Mouse (Mus musculus) stomach, embryonic 14.5 days (tissue): ENCODE results near the gene Gm15155. TPM values are rescaled to one million over a fixed set of nuclear protein-coding genes. Genes with fewer than 3 reads are reported as not detected.
A peak's percentile ranks its signal among the peaks of the same experiment; 100 is the strongest.
"Not testable (repeated sequence)": the region's sequence is repeated elsewhere in the genome, so short reads cannot be mapped to it uniquely, and the experiment has no call there.

Source experiments
- ATAC-seq: fragments of 200-750 bp; cut with Nextera tagmentation; 2 replicates; pipeline ENCODE4 v1.8.0; 2017; ENCODE audit warnings: low read depth, moderate TSS enrichment; ENCODE audit not compliant: insufficient number of reproducible peaks, insufficient read depth, low FRiP score
- H3K27ac ChIP-seq: fragments of 300-500 bp; sonication (generic); 2 replicates; pipeline ENCODE4 v1.5.1; 2014; ENCODE audit warnings: mild to moderate bottlenecking, low read length, moderate library complexity, mixed read lengths
- H3K27me3 ChIP-seq: fragments of 300-500 bp; sonication (generic); 2 replicates; pipeline ENCODE4 v1.6.1; 2014; ENCODE audit warnings: low read length, control low read depth, mixed read lengths; ENCODE audit not compliant: control insufficient read depth, insufficient read depth
- H3K36me3 ChIP-seq: fragments of 300-500 bp; sonication (generic); 2 replicates; pipeline ENCODE4 v1.6.1; 2014; ENCODE audit warnings: mild to moderate bottlenecking, control low read depth, low read length, moderate library complexity, mixed read lengths; ENCODE audit not compliant: control insufficient read depth, insufficient read depth
- H3K4me1 ChIP-seq: fragments of 300-500 bp; sonication (generic); 2 replicates; pipeline ENCODE4 v1.6.1; 2014; ENCODE audit warnings: low read length, control low read depth, mixed read lengths; ENCODE audit not compliant: control insufficient read depth, insufficient read depth
- H3K4me2 ChIP-seq: fragments of 300-500 bp; sonication (generic); replicated peaks from 2 replicates; pipeline ENCODE4 v1.6.1; 2014; ENCODE audit warnings: low read depth, low read length, control low read depth
- H3K4me3 ChIP-seq: fragments of 300-500 bp; sonication (generic); 2 replicates; pipeline ENCODE4 v1.5.1; 2014; ENCODE audit warnings: low read depth, low read length, control low read depth
- H3K9ac ChIP-seq: fragments of 300-500 bp; sonication (generic); replicated peaks from 2 replicates; pipeline ENCODE4 v1.6.1; 2014; ENCODE audit warnings: low read depth, mild to moderate bottlenecking, control low read depth, low read length, moderate library complexity, mixed read lengths
- H3K9me3 ChIP-seq: fragments of 300-500 bp; sonication (generic); 2 replicates; pipeline ENCODE4 v1.6.1; 2016; ENCODE audit warnings: low read depth, low read length, control low read depth; ENCODE audit not compliant: control insufficient read depth
- WGBS: fragments of 180-500 bp; shearing (Covaris S2); extraction: QIAGEN DNeasy Blood & Tissue Kit; methylation state at CpG from one replicate; pipeline ENCODE4 v1.1.7; 2014; 5-methylcytosine and 5-hydroxymethylcytosine counted together
- polyA plus RNA-seq: library from polyadenylated mRNA; unstranded; fragments of >200 nt; fragmentation: Nextera tagmentation; extraction: Ambion mirVana; gene quantifications from 2 replicates; pipeline ENCODE4 v1.2.1, GENCODE M21; 2014

Gm15155 gene
- polyA plus RNA-seq, 1 experiment from 2014 or later: 0.33 TPM

DNA sequence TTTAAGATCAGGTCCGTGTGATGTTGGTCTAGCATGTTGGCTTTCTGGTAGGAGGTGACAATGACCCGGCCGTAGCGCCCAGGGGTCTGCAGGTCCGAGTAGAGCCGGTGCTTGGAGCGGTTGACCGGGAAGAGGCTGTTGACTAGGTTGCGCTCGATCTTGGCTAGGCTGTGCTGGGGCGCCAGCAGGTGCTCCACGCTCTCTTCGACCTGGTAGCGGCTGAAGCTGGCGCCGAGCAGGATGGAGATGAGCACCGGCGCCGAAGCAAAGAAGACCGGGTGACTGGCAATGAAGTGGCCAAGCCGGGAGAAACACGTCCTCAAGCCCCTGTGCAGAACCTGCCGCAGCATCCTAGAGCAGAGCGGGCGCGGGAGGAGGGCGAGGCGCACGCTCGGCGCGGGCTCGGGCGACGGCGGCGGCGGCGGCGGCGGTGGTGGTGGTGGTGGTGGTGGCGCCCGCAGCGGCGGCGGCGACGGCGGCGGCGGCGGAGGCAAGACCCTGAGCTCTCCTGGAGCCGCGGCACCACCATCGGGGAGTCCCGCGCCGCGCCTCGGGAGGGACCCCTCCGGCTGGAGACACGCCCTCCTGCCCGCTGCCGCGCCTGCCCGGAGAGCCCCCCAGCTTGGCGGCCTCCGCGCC is 1.5 kb upstream of the Gm15155 start:
- Histone ChIP-seq H3K4me3 (peak overlapping the region; percentile 45), H3K27me3 (no peaks in the 10 kb centered on the region), H3K9me3 (no peaks in the 10 kb centered on the region), H3K9ac (0 out of 2 replicates have a peak overlapping the region, but pooled peaks have one; percentile 14), H3K27ac (no peak overlapping the region), H3K4me1 (no peaks in the 10 kb centered on the region), H3K4me2 (peak overlapping the region; percentile 71), H3K36me3 (no peaks in the 10 kb centered on the region)
- 0 out of 2 replicates have a peak, but pooled peaks have one; percentile 16 for ATAC-seq
- WGBS: 22% methylated on average over 34 of the region's 69 CpGs

GRCm38 (mm10) chrX:155623701-155624281 is 750 bp upstream of the Gm15155 start, which contains the start of gene Ptchd1:
Ptchd1 (minus strand) TSS chrX:155623814.
- WGBS: 22% methylated on average over 31 of the region's 34 CpGs

DNA sequence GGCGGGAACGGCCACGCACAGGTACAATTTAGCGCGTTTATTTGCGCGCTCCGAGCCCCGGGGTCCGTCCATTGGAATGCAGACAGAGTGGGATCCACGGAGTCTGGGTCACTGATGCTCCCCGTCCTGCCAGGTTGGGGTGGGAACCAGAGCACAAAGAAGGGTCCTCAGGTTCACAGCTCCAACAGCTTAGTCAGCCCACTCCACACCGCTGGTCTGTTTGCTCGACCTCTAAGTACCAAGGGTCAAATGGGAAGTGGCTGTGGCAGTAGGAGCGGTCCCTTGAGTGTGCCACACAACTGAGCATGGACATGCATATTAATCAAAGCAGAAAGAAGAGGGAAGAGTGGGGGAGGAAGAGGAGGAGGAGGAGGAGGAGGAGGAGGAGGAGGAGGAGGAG is 354 bp downstream of the Gm15155 start:
- no peak for ATAC-seq
- Histone ChIP-seq H3K4me2 (peak overlapping the region; percentile 71), H3K36me3 (no peaks in the 10 kb centered on the region), H3K4me3 (peak overlapping the region; percentile 45), H3K27me3 (no peaks in the 10 kb centered on the region), H3K9ac (no peak overlapping the region), H3K9me3 (no peaks in the 10 kb centered on the region), H3K4me1 (no peaks in the 10 kb centered on the region), H3K27ac (no peak overlapping the region)
- WGBS: 23% methylated on average over 15 of the region's 15 CpGs

More at GRCm38 (mm10) chrX:155623701-155624281, 750 bp upstream of the Gm15155 start, which contains the start of gene Ptchd1:
- H3K9ac ChIP-seq: 0 out of 2 replicates have a peak within 1 kb of the TSS, but pooled peaks have one; percentile 14
- H3K27me3 ChIP-seq: no peaks in the 10 kb centered on the region
- peak within 1 kb of the TSS; percentile 71 for H3K4me2 ChIP-seq
- H3K9me3 ChIP-seq: no peaks in the 10 kb centered on the region
- H3K4me1 ChIP-seq: no peaks in the 10 kb centered on the region
- peak within 1 kb of the TSS; percentile 45 for H3K4me3 ChIP-seq
- peak; percentile 76 for ATAC-seq
- H3K36me3 ChIP-seq: no peaks in the 10 kb centered on the region
- no peak within 1 kb of the TSS for H3K27ac ChIP-seq

DNA sequence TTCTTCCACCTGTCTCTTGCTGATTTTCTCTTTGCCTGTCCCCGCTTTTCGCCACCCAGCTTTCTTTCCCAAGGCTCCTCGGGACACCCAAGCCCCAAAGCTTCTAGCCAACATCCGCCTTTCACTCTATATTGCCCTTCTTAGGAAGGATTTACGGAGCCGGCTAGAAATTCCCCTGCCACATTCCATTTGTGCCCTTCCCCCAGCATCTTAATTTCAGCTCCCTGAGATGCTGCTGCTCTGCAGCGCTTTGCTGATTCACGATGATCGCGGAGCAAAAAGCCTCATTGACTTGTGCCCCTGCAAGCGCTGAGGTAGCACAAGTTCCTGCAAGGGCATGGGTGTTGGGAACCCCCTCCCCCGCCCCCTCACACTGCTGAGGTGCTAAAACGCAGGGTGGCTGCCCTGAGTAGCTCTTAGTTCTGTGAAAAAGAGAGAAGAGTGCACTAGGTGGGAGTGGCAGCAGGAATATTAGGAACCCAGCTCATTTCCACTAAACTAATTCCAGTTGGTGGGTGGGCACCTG is 1.2 kb downstream of the Gm15155 start:
- Histone ChIP-seq H3K4me2 (0 out of 2 replicates have a peak overlapping the region, but pooled peaks have one; percentile 2), H3K9me3 (no peaks in the 10 kb centered on the region), H3K4me1 (no peaks in the 10 kb centered on the region), H3K36me3 (no peaks in the 10 kb centered on the region), H3K4me3 (no peak overlapping the region; the same call in 1 of the 2 replicates), H3K9ac (no peak overlapping the region), H3K27me3 (no peaks in the 10 kb centered on the region), H3K27ac (no peak overlapping the region)
- ATAC-seq: no peak
- 9% methylated on average over 13 of the region's 13 CpGs for WGBS

DNA sequence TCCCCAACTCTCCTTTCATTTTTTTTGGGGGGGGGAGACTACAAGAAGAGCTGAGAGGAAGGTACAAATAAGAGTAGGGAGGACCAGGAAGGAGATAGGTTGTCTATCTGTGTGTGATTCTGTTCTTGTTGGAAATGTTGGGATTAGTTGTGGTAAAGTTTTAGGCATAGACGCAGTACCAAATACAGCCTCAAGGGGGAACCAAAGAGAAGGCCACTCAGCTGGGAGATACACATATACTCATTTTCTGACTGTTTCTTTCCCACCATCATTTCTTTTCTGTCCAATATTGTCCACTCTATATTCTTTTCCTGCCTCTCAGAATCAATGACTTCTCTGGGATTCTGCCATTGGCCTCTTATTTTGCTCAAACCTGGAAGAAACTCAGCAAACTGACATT is 19.4 kb downstream of the Gm15155 start:
- ATAC-seq: no peak
- no peaks in the 10 kb centered on the region for H3K36me3 ChIP-seq
- 13% methylated on average over 1 of the region's 1 CpGs for WGBS

GRCm38 (mm10) chrX:155645975-155646374 is 21.4 kb downstream of the Gm15155 start:
- H3K27ac ChIP-seq: no peak overlapping the region
- H3K4me1 ChIP-seq: no peaks in the 10 kb centered on the region
- no peaks in the 10 kb centered on the region for H3K9me3 ChIP-seq
- WGBS: 84% methylated on average over 3 of the region's 3 CpGs
- no peak overlapping the region for H3K9ac ChIP-seq
- H3K4me2 ChIP-seq: no peak overlapping the region
- no peak for ATAC-seq
- H3K27me3 ChIP-seq: no peaks in the 10 kb centered on the region
- no peaks in the 10 kb centered on the region for H3K36me3 ChIP-seq
- H3K4me3 ChIP-seq: no peak overlapping the region

More for the DNA sequence above, 19.4 kb downstream of the Gm15155 start:
- Histone ChIP-seq H3K4me1 (no peaks in the 10 kb centered on the region), H3K4me2 (no peak overlapping the region), H3K27me3 (no peaks in the 10 kb centered on the region), H3K4me3 (no peak overlapping the region), H3K27ac (no peak overlapping the region), H3K9ac (no peak overlapping the region), H3K9me3 (no peaks in the 10 kb centered on the region)

DNA sequence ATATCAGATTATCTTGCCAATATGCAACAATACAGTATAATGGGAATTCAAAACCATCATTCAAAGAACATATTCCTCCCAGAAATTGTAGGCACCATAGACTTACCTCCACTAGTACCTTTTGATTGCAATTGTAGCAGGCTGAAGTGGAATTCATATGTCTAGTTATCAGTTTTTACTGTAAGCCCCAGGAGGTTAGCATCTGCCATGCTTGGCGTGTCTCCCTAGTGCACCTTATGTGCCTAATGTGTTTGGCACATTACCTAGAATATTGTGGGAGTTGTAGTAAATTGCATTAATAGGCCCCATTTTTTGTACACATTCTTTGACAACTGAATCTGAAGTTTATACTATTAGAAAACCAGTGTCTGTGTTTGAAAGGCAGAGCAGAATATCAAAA is 33.4 kb downstream of the Gm15155 start:
- no peaks in the 10 kb centered on the region for H3K36me3 ChIP-seq
- H3K27ac ChIP-seq: no peak overlapping the region
- H3K9me3 ChIP-seq: no peaks in the 10 kb centered on the region
- no peaks in the 10 kb centered on the region for H3K4me1 ChIP-seq
- H3K4me2 ChIP-seq: no peak overlapping the region
- no peak for ATAC-seq
- H3K9ac ChIP-seq: no peak overlapping the region
- 80% methylated on average over 1 of the region's 1 CpGs for WGBS
- no peaks in the 10 kb centered on the region for H3K27me3 ChIP-seq
- no peak overlapping the region for H3K4me3 ChIP-seq

GRCm38 (mm10) chrX:155690440-155690839 is 65.9 kb downstream of the Gm15155 start:
- not testable (repeated sequence) for H3K27ac ChIP-seq, H3K4me3 ChIP-seq, H3K27me3 ChIP-seq, ATAC-seq, H3K4me1 ChIP-seq, H3K4me2 ChIP-seq, H3K36me3 ChIP-seq, H3K9ac ChIP-seq, H3K9me3 ChIP-seq
- 84% methylated on average over 1 of the region's 1 CpGs for WGBS
